Mouse (Mus musculus) forebrain, embryonic 16.5 days (tissue): ENCODE measurements around the gene Dmrta1. TPM values are rescaled to one million over a fixed set of nuclear protein-coding genes. Genes with fewer than 3 reads are reported as not detected.
"Not testable (repeated sequence)": the region's sequence is repeated elsewhere in the genome, so short reads cannot be mapped to it uniquely, and the experiment has no call there.

ENCODE experiments used
- ATAC-seq: fragments of 200-750 bp; cut with Nextera tagmentation; 2 replicates; pipeline ENCODE4 v1.8.0; 2017; ENCODE audit warnings: mild to moderate bottlenecking, moderate library complexity
- H3K27ac ChIP-seq: fragments of 300-500 bp; sonication (generic); 2 replicates; pipeline ENCODE4 v1.5.1; 2014; ENCODE audit warnings: low read length, control low read depth
- H3K27me3 ChIP-seq: fragments of 300-500 bp; sonication (generic); replicated peaks from 2 replicates; pipeline ENCODE4 v1.6.1; 2014; ENCODE audit warnings: low read length; ENCODE audit not compliant: control insufficient read depth, insufficient read depth
- H3K36me3 ChIP-seq: fragments of 300-500 bp; sonication (generic); 2 replicates; pipeline ENCODE4 v1.6.1; 2014; ENCODE audit not compliant: control insufficient read depth, insufficient read depth
- H3K4me1 ChIP-seq: fragments of 300-500 bp; sonication (generic); replicated peaks from 2 replicates; pipeline ENCODE4 v1.6.1; 2014; ENCODE audit warnings: low read length; ENCODE audit not compliant: control insufficient read depth, insufficient read depth
- H3K4me2 ChIP-seq: fragments of 300-500 bp; sonication (generic); 2 replicates; pipeline ENCODE4 v1.6.1; 2014; ENCODE audit warnings: mild to moderate bottlenecking, low read length, control low read depth
- H3K4me3 ChIP-seq: fragments of 300-500 bp; sonication (generic); replicated peaks from 2 replicates; pipeline ENCODE4 v1.5.1; 2014; ENCODE audit warnings: mild to moderate bottlenecking, low read length, control low read depth
- H3K9ac ChIP-seq: fragments of 300-500 bp; sonication (generic); replicated peaks from 2 replicates; pipeline ENCODE4 v1.6.1; 2014; ENCODE audit warnings: low read depth, low read length, control low read depth
- H3K9me3 ChIP-seq: fragments of 300-500 bp; sonication (generic); 2 replicates; pipeline ENCODE4 v1.6.1; 2016; ENCODE audit warnings: low read length; ENCODE audit not compliant: control insufficient read depth
- WGBS: fragments of 180-500 bp; shearing (Covaris S2); extraction: QIAGEN DNeasy Blood & Tissue Kit; methylation state at CpG from one replicate; pipeline ENCODE4 v1.1.7; 2014; 5-methylcytosine and 5-hydroxymethylcytosine counted together
- polyA plus RNA-seq: library from polyadenylated mRNA; unstranded; fragments of >200 nt; fragmentation: Nextera tagmentation; extraction: Ambion mirVana; gene quantifications from 2 replicates; pipeline ENCODE4 v1.2.1, GENCODE M21; 2015

The Dmrta1 gene
- polyA plus RNA-seq, 1 experiment from 2014 or later, result 0.32 TPM

GRCm38 (mm10) chr4:89697951-89698350 lies 18.7 kb downstream of the Dmrta1 start:
- Histone ChIP-seq H3K27ac (no peak overlapping the region), H3K36me3 (no peaks in the 10 kb centered on the region), H3K27me3 (no peaks in the 10 kb centered on the region), H3K9me3 (no peaks in the 10 kb centered on the region), H3K4me2 (no peak overlapping the region), H3K4me1 (no peaks in the 10 kb centered on the region), H3K9ac (no peak overlapping the region), H3K4me3 (no peak overlapping the region)
- ATAC-seq, result no peak

DNA sequence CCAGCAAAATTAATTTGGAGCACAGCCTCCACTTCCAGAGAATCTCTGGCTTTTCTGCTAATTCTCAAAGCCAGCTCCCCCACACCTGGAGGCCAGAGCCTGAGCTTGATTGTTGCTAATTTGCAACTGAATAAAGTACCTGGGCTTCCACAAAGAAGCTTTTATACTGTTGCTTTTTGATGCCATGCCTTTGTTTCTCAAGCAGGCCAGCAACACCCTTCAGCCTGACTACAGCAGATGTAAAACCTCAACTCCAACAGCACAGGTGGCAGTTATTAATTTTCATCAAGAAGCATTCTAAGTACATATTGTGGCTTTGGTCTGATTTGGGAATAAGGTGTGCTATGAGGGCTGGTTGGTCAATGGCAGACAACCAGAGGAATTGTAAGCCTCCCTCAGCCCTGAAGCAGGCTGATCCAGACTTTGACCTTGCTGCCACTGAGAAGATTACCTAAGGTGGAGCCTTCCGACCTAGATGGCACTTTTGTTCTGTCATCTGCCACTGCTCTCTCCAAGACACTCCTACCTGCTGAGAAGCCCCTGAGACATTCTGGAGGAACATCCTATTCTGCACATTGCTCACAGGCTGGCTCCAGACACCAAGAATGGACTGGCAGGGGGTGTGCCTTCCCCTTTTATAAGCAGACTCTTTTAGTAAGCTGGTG lies 44.4 kb downstream of the Dmrta1 start:
- not testable (repeated sequence) for H3K4me2 ChIP-seq, H3K36me3 ChIP-seq, H3K27ac ChIP-seq, H3K9ac ChIP-seq, H3K4me3 ChIP-seq, H3K27me3 ChIP-seq, H3K4me1 ChIP-seq, H3K9me3 ChIP-seq, ATAC-seq
- 80% methylated on average over 1 of the region's 1 CpGs for WGBS
